Mouse (Mus musculus) cerebellum, postnatal 10 days (tissue): ENCODE measurements around the gene Ncdn.

Source experiments
- DNase-seq, 2 experiments: peaks; one replicate each; pipeline ENCODE4 v3.0.0; 2021; ENCODE audit warnings: mixed read lengths in 2 of 2

The Ncdn gene

GRCm38 (mm10) chr4:126753268-126754230, at the start of gene Ncdn, which contains the start of gene AU040320:
Ncdn (minus strand) TSS chr4:126753438.
AU040320 (plus strand) TSS chr4:126753544.
- DNase-seq = peak; percentile 100

- DNase-seq = no peak
Measured at GRCm38 (mm10) chr4:126802174-126802573, 48.9 kb upstream of the Ncdn start.

- no peak for DNase-seq
Measured at GRCm38 (mm10) chr4:126792341-126793102, 39.3 kb upstream of the Ncdn start.

- DNase-seq = peak; percentile 24 to 39
Measured at GRCm38 (mm10) chr4:126782996-126783395, 29.8 kb upstream of the Ncdn start.

- no peak for DNase-seq
Measured at GRCm38 (mm10) chr4:126782512-126782911, 29.3 kb upstream of the Ncdn start.

- DNase-seq = no peak
Measured at GRCm38 (mm10) chr4:126781871-126782270, 28.6 kb upstream of the Ncdn start.

- no peak for DNase-seq
Measured at GRCm38 (mm10) chr4:126779826-126780775, 26.9 kb upstream of the Ncdn start.

GRCm38 (mm10) chr4:126779148-126779581, 25.9 kb upstream of the Ncdn start:
- DNase-seq = no peak

- DNase-seq = no peak
Measured at GRCm38 (mm10) chr4:126775182-126775581, 21.9 kb upstream of the Ncdn start.

GRCm38 (mm10) chr4:126773871-126774270, 20.6 kb upstream of the Ncdn start:
- no peak for DNase-seq

GRCm38 (mm10) chr4:126770831-126771230, 17.6 kb upstream of the Ncdn start:
- DNase-seq = no peak

- DNase-seq = no peak
Measured at GRCm38 (mm10) chr4:126769800-126770563, 16.7 kb upstream of the Ncdn start.

- DNase-seq = no peak
Measured at GRCm38 (mm10) chr4:126763483-126763882, 10.2 kb upstream of the Ncdn start.

GRCm38 (mm10) chr4:126762586-126763359, 9.5 kb upstream of the Ncdn start:
- DNase-seq = no peak

- no peak for DNase-seq
Measured at GRCm38 (mm10) chr4:126759435-126759834, 6.2 kb upstream of the Ncdn start.

GRCm38 (mm10) chr4:126758299-126758698, 5.1 kb upstream of the Ncdn start:
- DNase-seq = peak in 1 of 2 experiments; percentile 52

- peak; percentile 92 for DNase-seq
Measured at GRCm38 (mm10) chr4:126756766-126757165, 3.5 kb upstream of the Ncdn start.

- DNase-seq = peak in 1 of 2 experiments; percentile 9
Measured at GRCm38 (mm10) chr4:126754736-126755374, 1.6 kb upstream of the Ncdn start.

GRCm38 (mm10) chr4:126754231-126754611, 983 bp upstream of the Ncdn start:
- peak; percentile 47 to 63 for DNase-seq

GRCm38 (mm10) chr4:126752608-126753141, 563 bp downstream of the Ncdn start:
- peak in 1 of 2 experiments; percentile 69 for DNase-seq
